Mouse (Mus musculus) cortical plate, adult 2 months (tissue): ENCODE measurements at regions not wholly inside any gene's neighbourhood (a gene's known extent, or its start where the extent isn't known, plus 50 kb on each side); places are given as distances from the start of the nearest gene placed in this dataset.

Experiments
- CTCF ChIP-seq: fragments of 200-500 bp; IDR thresholded peaks from 2 replicates; pipeline ENCODE4 v1.5.1; 2011; ENCODE audit warnings: mild to moderate bottlenecking, control low read depth, low read length; ENCODE audit not compliant: insufficient read depth; ENCODE audit errors: extremely low read depth
- POLR2A ChIP-seq: fragments of 200-500 bp; IDR thresholded peaks from 2 replicates; pipeline ENCODE4 v1.6.1; 2011; ENCODE audit warnings: mild to moderate bottlenecking, low read length, control low read depth; ENCODE audit not compliant: insufficient read depth; ENCODE audit errors: extremely low read depth

GRCm38 (mm10) chr7:138139766-138140165 is 257.8 kb downstream of the Tcerg1l start:
- TF ChIP-seq CTCF: no peak
- TF ChIP-seq POLR2A: no peak
